Comparison of ENCODE assay signal across 1 mouse cellular context in genomic region chr8:110901839-110902578, GRCm38 (mm10).
TF ChIP-seq lines count a peak whose summit lies in the region.

Gene Fuk, minus strand, starts transcription at chr8:110902488.

TF ChIP-seq in CH12.LX, 34 proteins besides CTCF, POLR2A, EP300 and RAD21 (continued from another document):
- TF ChIP-seq MAZ (IDR thresholded peaks at IDR 0.05; ENCODE audit: low read depth, low read length) (no peak), ELF1 (IDR thresholded peaks at IDR 0.05; ENCODE audit: low read depth, low read length) (peak; percentile 41; the same call in 1 of the 2 replicates), USF1 (IDR thresholded peaks at IDR 0.05; ENCODE audit: low read depth, low read length) (no peak), MEF2A (IDR thresholded peaks at IDR 0.05; ENCODE audit: borderline replicate concordance, low read depth, low read length) (no peak), MAX (IDR thresholded peaks at IDR 0.05; ENCODE audit: low read length) (no peak), PAX5 (IDR thresholded peaks at IDR 0.05; ENCODE audit: low read length) (no peak), E2F4 (IDR thresholded peaks at IDR 0.05; ENCODE audit: insufficient replicate concordance, low read depth, low read length) (peak; percentile 49; the same call in 1 of the 2 replicates), USF2 (conservative IDR thresholded peaks at IDR 0.05; ENCODE audit: low read depth, low read length) (no peak), SIN3A (IDR thresholded peaks at IDR 0.05; ENCODE audit: low read length) (0 out of 2 replicates have a peak, but pooled peaks have one; percentile 17), NRF1 (IDR thresholded peaks at IDR 0.05; ENCODE audit: low read depth, low read length) (peak; percentile 90), CHD2 (IDR thresholded peaks at IDR 0.05; ENCODE audit: low read length) (no peak), ZNF384 (IDR thresholded peaks at IDR 0.05; ENCODE audit: low read depth, low read length) (no peak), KAT2A (IDR thresholded peaks at IDR 0.05; ENCODE audit: insufficient replicate concordance, low read length) (peak; percentile 88; the same call in 1 of the 2 replicates), TBP (conservative IDR thresholded peaks at IDR 0.05; ENCODE audit: low read depth, low read length) (no peak), ZMIZ1 (IDR thresholded peaks at IDR 0.05; ENCODE audit: low read depth, low read length) (no peak), JUND (conservative IDR thresholded peaks at IDR 0.05; ENCODE audit: low read depth, low read length) (no peak), CHD1 (IDR thresholded peaks at IDR 0.05; ENCODE audit: low read depth, low read length) (no peak), NELFE (IDR thresholded peaks at IDR 0.05; ENCODE audit: low read depth, low read length) (peak; percentile 34; the same call in 1 of the 2 replicates), POLR2AphosphoS2 (IDR thresholded peaks at IDR 0.05; ENCODE audit: low read depth, low read length) (no peak), HCFC1 (IDR thresholded peaks at IDR 0.05; ENCODE audit: low read depth, low read length) (peak; percentile 98), MAFK (IDR thresholded peaks at IDR 0.05; ENCODE audit: insufficient replicate concordance, low read length) (no peak), MXI1 (IDR thresholded peaks at IDR 0.05; ENCODE audit: low read depth, low read length) (no peak), ZC3H11A (IDR thresholded peaks at IDR 0.05; ENCODE audit: low read depth, low read length) (no peak)
